Mouse (Mus musculus) neural tube, embryonic 14.5 days (tissue): ENCODE measurements at regions not wholly inside any gene's neighbourhood (a gene's known extent, or its start where the extent isn't known, plus 50 kb on each side); places are given as distances from the start of the nearest gene placed in this dataset.

Experiments used
- ATAC-seq: fragments of 200-750 bp; cut with Nextera tagmentation; 2 replicates; pipeline ENCODE4 v1.8.0; 2017; ENCODE audit warnings: low read depth, mild to moderate bottlenecking, moderate TSS enrichment, moderate library complexity
- H3K27ac ChIP-seq: fragments of 300-500 bp; sonication (generic); 2 replicates; pipeline ENCODE4 v1.5.1; 2014; ENCODE audit warnings: low read depth, mild to moderate bottlenecking, control low read depth, low read length, moderate library complexity, mixed read lengths
- H3K27me3 ChIP-seq: fragments of 300-500 bp; sonication (generic); 2 replicates; pipeline ENCODE4 v1.6.1; 2014; ENCODE audit warnings: low read length; ENCODE audit not compliant: control insufficient read depth, insufficient read depth
- H3K36me3 ChIP-seq: fragments of 300-500 bp; sonication (generic); 2 replicates; pipeline ENCODE4 v1.6.1; 2014; ENCODE audit warnings: low read length, mixed read lengths; ENCODE audit not compliant: control insufficient read depth, insufficient read depth
- H3K4me1 ChIP-seq: fragments of 300-500 bp; sonication (generic); 2 replicates; pipeline ENCODE4 v1.6.1; 2014; ENCODE audit warnings: low read length; ENCODE audit not compliant: control insufficient read depth, insufficient read depth
- H3K4me2 ChIP-seq: fragments of 300-500 bp; sonication (generic); 2 replicates; pipeline ENCODE4 v1.6.1; 2014; ENCODE audit warnings: mild to moderate bottlenecking, low read depth, low read length, control low read depth
- H3K4me3 ChIP-seq: fragments of 300-500 bp; sonication (generic); 2 replicates; pipeline ENCODE4 v1.5.1; 2014; ENCODE audit warnings: low read depth, low read length, control low read depth, mixed read lengths
- H3K9ac ChIP-seq: fragments of 300-500 bp; sonication (generic); replicated peaks from 2 replicates; pipeline ENCODE4 v1.6.1; 2014; ENCODE audit warnings: low read depth, mild to moderate bottlenecking, control low read depth, low read length, mixed read lengths
- H3K9me3 ChIP-seq: fragments of 300-500 bp; sonication (generic); 2 replicates; pipeline ENCODE4 v1.6.1; 2016; ENCODE audit warnings: low read length; ENCODE audit not compliant: control insufficient read depth
- WGBS: fragments of 180-500 bp; shearing (Covaris S2); extraction: QIAGEN DNeasy Blood & Tissue Kit; methylation state at CpG from one replicate; pipeline ENCODE4 v1.1.7; 2014; 5-methylcytosine and 5-hydroxymethylcytosine counted together

GRCm38 (mm10) chr15:67354598-67355159 is 854.0 kb upstream of the Lrrc6 start:
- H3K27ac ChIP-seq, result no peak overlapping the region
- no peaks in the 10 kb centered on the region for H3K9me3 ChIP-seq
- no peak overlapping the region for H3K4me2 ChIP-seq
- no peaks in the 10 kb centered on the region for H3K4me1 ChIP-seq
- H3K4me3 ChIP-seq, result no peak overlapping the region
- H3K27me3 ChIP-seq, result no peaks in the 10 kb centered on the region
- no peaks in the 10 kb centered on the region for H3K36me3 ChIP-seq
- H3K9ac ChIP-seq, result no peak overlapping the region
- no peak for ATAC-seq

- Histone ChIP-seq H3K9me3 (no peaks in the 10 kb centered on the region), H3K27ac (no peak overlapping the region), H3K4me1 (no peaks in the 10 kb centered on the region), H3K36me3 (no peaks in the 10 kb centered on the region), H3K4me3 (no peak overlapping the region), H3K27me3 (no peaks in the 10 kb centered on the region), H3K9ac (no peak overlapping the region), H3K4me2 (no peak overlapping the region)
- 83% methylated on average over 4 of the region's 4 CpGs for WGBS
- ATAC-seq, result no peak
These were observed 848.8 kb upstream of the Lrrc6 start for GRCm38 (mm10) chr15:67349501-67349900.

- Histone ChIP-seq H3K4me3 (no peak overlapping the region), H3K36me3 (no peaks in the 10 kb centered on the region), H3K9me3 (no peaks in the 10 kb centered on the region), H3K27me3 (no peaks in the 10 kb centered on the region), H3K4me1 (no peaks in the 10 kb centered on the region), H3K27ac (no peak overlapping the region), H3K9ac (no peak overlapping the region), H3K4me2 (no peak overlapping the region)
- ATAC-seq, result no peak
- 90% methylated on average over 7 of the region's 7 CpGs for WGBS
These were observed 844.8 kb upstream of the Lrrc6 start for GRCm38 (mm10) chr15:67345179-67346148.

GRCm38 (mm10) chr15:67342050-67342449 is 841.3 kb upstream of the Lrrc6 start:
- Histone ChIP-seq H3K36me3 (no peaks in the 10 kb centered on the region), H3K27me3 (no peaks in the 10 kb centered on the region), H3K4me1 (no peaks in the 10 kb centered on the region), H3K4me3 (no peak overlapping the region), H3K9ac (no peak overlapping the region), H3K9me3 (no peaks in the 10 kb centered on the region), H3K4me2 (no peak overlapping the region), H3K27ac (no peak overlapping the region)
- no peak for ATAC-seq
- 91% methylated on average over 3 of the region's 3 CpGs for WGBS

- H3K4me3 ChIP-seq, result no peak overlapping the region
These were observed 836.3 kb upstream of the Lrrc6 start for GRCm38 (mm10) chr15:67337040-67337395.

GRCm38 (mm10) chr15:67336294-67337039 is 835.8 kb upstream of the Lrrc6 start:
- H3K27me3 ChIP-seq, result no peaks in the 10 kb centered on the region
- H3K27ac ChIP-seq, result no peak overlapping the region
- no peak overlapping the region for H3K9ac ChIP-seq
- no peaks in the 10 kb centered on the region for H3K9me3 ChIP-seq
- WGBS, result 58% methylated on average over 5 of the region's 5 CpGs
- H3K4me2 ChIP-seq, result no peak overlapping the region
- ATAC-seq, result no peak
- H3K36me3 ChIP-seq, result no peaks in the 10 kb centered on the region
- no peak overlapping the region for H3K4me3 ChIP-seq
- no peaks in the 10 kb centered on the region for H3K4me1 ChIP-seq

More at GRCm38 (mm10) chr15:67337040-67337395, 836.3 kb upstream of the Lrrc6 start:
- no peaks in the 10 kb centered on the region for H3K27me3 ChIP-seq
- no peak overlapping the region for H3K9ac ChIP-seq
- no peaks in the 10 kb centered on the region for H3K4me1 ChIP-seq
- H3K9me3 ChIP-seq, result no peaks in the 10 kb centered on the region
- no peaks in the 10 kb centered on the region for H3K36me3 ChIP-seq
- 86% methylated on average over 5 of the region's 5 CpGs for WGBS
- no peak overlapping the region for H3K27ac ChIP-seq
- ATAC-seq, result no peak
- no peak overlapping the region for H3K4me2 ChIP-seq

GRCm38 (mm10) chr15:67332521-67332920 is 831.8 kb upstream of the Lrrc6 start:
- no peak for ATAC-seq
- no peak overlapping the region for H3K4me3 ChIP-seq
- H3K9me3 ChIP-seq, result no peaks in the 10 kb centered on the region
- H3K4me1 ChIP-seq, result no peaks in the 10 kb centered on the region
- no peak overlapping the region for H3K27ac ChIP-seq
- H3K27me3 ChIP-seq, result no peaks in the 10 kb centered on the region
- WGBS, result 54% methylated on average over 1 of the region's 1 CpGs
- H3K36me3 ChIP-seq, result no peaks in the 10 kb centered on the region
- no peak overlapping the region for H3K4me2 ChIP-seq
- no peak overlapping the region for H3K9ac ChIP-seq

- Histone ChIP-seq H3K4me1 (no peaks in the 10 kb centered on the region), H3K4me3 (no peak overlapping the region), H3K4me2 (no peak overlapping the region), H3K27me3 (no peaks in the 10 kb centered on the region), H3K9me3 (no peaks in the 10 kb centered on the region), H3K9ac (no peak overlapping the region), H3K36me3 (no peaks in the 10 kb centered on the region), H3K27ac (no peak overlapping the region)
- WGBS, result 83% methylated on average over 2 of the region's 2 CpGs
- no peak for ATAC-seq
These were observed 819.6 kb upstream of the Lrrc6 start for GRCm38 (mm10) chr15:67320292-67320691.

GRCm38 (mm10) chr15:67315202-67315601 is 814.5 kb upstream of the Lrrc6 start:
- no peaks in the 10 kb centered on the region for H3K9me3 ChIP-seq
- no peaks in the 10 kb centered on the region for H3K4me1 ChIP-seq
- no peak overlapping the region for H3K4me3 ChIP-seq
- no peak overlapping the region for H3K9ac ChIP-seq
- no peaks in the 10 kb centered on the region for H3K27me3 ChIP-seq
- no peak for ATAC-seq
- H3K4me2 ChIP-seq, result no peak overlapping the region
- no peak overlapping the region for H3K27ac ChIP-seq
- no peaks in the 10 kb centered on the region for H3K36me3 ChIP-seq
- 93% methylated on average over 1 of the region's 1 CpGs for WGBS
